Mouse (Mus musculus) embryo, embryonic 9.5 days (tissue): ENCODE results near the gene Asic2.

ENCODE experiments used
- DNase-seq: peaks from one replicate; pipeline ENCODE4 v3.0.0-alpha.2; 2017; ENCODE audit errors: extremely low spot score

Asic2 gene

GRCm38 (mm10) chr11:81611948-81612797 lies 356.1 kb downstream of the Asic2 start:
- DNase-seq: peak; percentile 54

DNA sequence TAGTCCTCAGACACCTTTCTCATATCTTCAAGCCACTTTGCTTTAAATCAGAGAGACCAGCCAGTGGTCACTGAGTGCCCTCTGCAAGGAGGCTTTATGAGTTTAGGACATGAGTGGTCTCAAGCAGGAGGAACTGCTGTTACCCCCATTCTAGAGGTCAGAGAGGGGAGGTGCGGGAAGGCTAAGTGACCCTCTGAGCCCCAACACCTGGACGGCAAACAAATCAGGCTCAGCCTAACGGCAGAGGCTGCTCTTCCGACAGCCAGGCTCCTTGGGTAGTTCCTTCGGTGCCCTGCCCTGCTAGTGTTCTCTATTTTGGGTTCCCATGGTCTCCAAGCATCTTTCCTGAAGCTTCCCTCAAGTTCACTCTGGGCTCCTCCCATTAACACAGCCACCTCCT lies 357.8 kb downstream of the Asic2 start:
- no peak for DNase-seq

- DNase-seq: no peak
Observed at GRCm38 (mm10) chr11:81602971-81603370, 365.3 kb downstream of the Asic2 start.

DNA sequence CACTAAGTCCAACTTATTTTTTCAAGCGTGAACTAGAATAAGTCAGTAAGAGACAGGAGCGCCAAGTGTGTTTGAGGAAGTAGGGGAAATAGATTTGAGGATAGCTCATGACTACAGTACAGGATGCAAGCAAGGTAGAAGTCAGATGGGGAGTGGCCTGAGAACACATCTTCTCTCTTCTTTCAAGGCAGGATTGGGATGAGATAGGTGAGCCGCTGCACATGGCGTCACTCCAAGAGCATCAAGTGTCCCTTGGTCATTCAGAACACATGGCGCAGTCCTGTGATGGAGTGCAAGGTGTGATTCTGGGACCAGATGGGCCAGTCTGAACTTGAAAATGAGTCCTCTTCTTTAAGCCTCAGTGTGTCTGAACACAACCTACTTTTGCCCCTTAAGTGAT lies 366.5 kb downstream of the Asic2 start:
- no peak for DNase-seq

DNA sequence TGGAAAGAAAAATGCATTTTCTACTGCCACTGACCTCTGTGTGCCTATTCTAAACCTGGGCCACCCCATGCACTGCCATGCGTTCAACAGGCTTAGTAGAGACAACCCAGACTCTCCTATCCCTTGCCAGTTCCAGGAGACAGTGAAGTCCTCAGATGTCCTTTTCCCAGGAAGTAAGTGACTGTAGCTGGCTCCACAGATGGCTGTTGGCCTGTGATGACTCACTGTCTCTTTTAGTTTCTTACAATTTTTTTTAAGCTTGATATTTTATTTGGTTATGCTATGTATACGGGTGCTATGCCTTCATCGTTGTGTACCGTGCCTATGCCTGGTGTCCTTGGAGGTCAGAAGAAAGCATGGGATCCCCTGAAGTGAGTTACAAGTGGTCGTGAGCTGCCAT lies 370.7 kb downstream of the Asic2 start:
- DNase-seq: no peak

GRCm38 (mm10) chr11:81595235-81595634 lies 373.0 kb downstream of the Asic2 start:
- no peak for DNase-seq

- DNase-seq: no peak
Observed at GRCm38 (mm10) chr11:81592776-81593175, 375.5 kb downstream of the Asic2 start.

DNA sequence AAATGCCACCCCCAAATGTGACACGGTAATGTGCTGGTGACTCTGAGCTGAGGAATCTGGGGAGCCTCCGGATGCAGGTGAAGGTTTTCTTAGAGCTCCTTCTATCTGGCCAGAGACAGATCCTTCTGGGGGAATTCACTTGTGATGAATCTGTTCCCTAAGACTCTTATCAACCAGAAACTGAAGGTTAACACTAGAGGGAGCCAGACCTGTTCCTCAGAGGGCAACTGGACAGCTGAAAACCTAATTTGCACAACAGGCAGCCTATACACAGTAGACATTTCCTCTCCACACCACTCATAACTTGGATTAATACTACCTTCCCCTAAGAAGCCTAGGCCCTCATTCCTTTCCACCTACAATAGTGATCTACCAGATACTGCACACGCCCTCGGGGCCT lies 377.3 kb downstream of the Asic2 start:
- peak; percentile 18 for DNase-seq

DNA sequence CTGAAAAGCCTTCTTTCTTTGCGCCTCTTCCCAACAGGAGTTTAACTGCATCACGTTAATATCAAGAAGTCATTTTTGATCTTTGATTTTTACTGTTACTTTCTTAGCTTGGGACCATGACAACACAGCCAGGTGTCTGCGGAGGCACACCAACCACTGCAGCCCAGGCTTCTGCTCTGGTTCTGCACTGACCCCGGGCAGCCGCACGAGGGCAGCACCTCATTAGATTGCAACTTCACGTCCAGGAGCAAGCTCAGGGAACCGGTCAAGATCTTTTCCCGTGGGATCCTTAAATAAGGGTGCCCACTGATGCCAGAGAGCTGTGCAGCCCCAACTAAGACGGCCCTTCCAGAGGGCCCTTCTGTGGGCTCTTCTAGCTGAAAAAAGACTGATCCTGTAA lies 379.6 kb downstream of the Asic2 start:
- DNase-seq: peak; percentile 66

- no peak for DNase-seq
Observed at GRCm38 (mm10) chr11:81587942-81588341, 380.3 kb downstream of the Asic2 start.

- no peak for DNase-seq
Observed at GRCm38 (mm10) chr11:81587114-81587513, 381.1 kb downstream of the Asic2 start.

GRCm38 (mm10) chr11:81584506-81584905 lies 383.8 kb downstream of the Asic2 start:
- DNase-seq: no peak

DNA sequence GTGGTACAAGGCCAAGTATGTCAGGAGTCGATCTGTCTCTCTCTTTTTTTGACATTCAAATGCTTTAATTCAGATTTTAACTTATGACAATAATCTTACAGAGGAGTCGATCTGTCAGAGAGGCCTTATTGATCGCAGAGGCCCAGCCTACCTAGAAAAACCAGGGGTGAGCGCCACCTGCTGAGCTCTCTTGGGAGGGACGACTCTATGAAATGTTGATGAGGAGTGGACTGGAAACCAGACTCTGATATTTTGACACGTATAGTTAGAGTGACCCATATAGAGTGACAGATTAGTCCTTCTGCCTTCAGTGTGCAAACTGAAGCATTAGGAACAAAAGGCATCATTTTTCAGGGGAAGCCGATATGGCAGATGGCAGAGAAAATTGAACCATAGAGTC lies 385.1 kb downstream of the Asic2 start:
- DNase-seq: no peak

DNA sequence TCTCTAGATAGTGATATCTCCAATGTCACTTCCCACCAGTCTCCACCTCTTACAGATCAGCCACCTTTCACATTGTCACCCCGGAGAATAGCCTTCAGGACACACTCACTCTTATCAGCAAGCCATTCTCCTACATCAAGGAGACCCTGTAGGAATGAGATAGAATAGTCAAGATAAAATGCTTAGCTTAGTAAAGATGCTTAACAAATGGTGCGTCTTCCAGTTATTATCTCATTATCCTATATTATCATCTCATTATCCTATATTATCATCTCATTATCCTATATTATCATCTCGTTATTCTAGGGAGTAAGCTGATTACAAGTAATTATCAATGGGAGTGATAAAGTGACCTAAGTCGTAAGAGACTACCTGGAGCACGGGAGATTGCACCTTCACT lies 386.1 kb downstream of the Asic2 start:
- no peak for DNase-seq

- no peak for DNase-seq
Observed at GRCm38 (mm10) chr11:81579753-81580152, 388.5 kb downstream of the Asic2 start.

- DNase-seq: no peak
Observed at GRCm38 (mm10) chr11:81570406-81570805, 397.9 kb downstream of the Asic2 start.

DNA sequence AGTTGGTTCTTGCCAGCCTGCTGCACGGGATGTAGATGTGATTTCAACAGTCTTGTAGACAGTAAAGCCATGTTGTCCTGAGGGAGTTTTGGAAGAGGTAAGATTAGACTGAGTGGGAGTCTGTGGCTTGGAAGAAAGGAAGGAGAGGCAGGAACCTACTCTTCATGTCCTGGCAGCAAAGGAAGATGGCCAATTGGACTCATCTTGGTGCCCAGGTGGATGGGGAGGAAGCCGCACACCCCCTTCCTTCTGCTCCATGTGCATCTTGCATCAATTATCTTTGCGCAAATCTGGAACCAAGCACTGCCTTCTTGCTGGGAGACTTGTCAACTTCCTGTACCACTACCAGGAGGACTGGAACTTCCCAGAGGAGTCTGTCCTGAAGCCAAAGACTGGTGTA lies 403.4 kb downstream of the Asic2 start:
- no peak for DNase-seq

- no peak for DNase-seq
Observed at GRCm38 (mm10) chr11:81560374-81560773, 407.9 kb downstream of the Asic2 start.

DNA sequence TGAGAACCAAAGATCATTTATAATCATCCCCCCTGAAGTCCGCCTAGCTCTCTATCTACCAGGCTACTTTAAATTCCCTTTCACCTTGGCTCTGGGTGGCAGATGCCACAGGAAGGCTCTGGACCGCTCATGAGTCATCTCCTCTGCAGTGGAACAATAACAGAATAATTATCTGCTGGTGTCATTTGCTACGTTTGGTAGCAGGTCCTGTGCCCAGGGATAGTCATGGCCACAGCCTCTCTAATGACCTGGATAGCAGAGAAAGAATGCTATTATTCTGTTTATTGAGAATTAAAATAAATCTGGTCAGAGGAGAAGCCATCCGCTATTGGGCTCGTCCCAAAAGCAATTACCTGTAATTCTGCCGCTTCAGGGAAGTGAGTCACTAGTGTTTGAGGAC lies 425.1 kb downstream of the Asic2 start:
- DNase-seq: no peak

DNA sequence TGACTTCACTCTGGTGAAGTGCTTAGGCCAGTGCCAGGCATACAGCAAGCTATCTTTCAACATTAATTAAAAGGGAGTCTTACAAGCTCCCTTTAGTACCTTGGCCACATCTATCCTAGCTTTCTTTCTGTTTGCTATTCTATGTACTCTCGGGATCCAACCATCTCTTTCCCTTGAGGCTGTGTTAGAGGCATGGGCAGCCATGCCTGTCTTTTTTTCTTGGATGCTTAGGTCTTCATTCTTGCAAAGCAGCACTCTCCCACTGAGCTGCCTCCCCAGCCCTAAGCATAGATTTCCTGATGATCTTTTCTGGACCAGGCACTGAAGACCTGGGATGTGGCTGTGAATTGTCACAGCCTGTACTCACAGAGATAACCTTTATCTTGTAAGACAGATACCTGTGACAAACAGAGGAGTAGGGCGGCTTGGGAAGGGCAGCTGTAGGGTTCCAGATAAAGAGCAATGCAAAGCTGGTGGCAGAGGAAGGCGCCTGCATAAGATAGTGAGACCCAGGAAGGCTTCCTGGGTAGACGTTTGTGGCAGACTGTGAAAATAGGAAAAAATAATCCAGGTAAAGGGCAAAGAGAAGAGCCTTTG lies 433.0 kb downstream of the Asic2 start:
- no peak for DNase-seq

DNA sequence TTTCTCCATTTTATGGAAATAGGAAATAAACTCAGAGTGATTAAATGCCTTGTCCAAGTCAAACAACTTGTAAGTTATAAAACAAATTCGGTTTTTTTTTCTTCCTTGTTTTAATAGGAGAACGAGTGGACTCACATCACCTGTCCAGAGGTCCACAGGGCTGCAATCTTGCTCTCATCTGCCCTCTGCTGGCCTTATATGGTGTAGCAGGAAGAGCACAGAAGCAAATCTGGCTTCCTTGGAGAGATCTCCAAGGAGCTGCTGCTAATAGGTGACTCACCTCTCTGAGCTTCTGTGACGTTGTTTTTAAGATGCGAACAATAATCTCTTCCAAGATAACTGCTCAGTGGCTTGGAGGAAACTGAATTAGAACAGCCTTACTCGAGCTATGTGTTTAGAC lies 433.6 kb downstream of the Asic2 start:
- DNase-seq: peak; percentile 59

- peak; percentile 27 for DNase-seq
Observed at GRCm38 (mm10) chr11:81531906-81532305, 436.4 kb downstream of the Asic2 start.

DNA sequence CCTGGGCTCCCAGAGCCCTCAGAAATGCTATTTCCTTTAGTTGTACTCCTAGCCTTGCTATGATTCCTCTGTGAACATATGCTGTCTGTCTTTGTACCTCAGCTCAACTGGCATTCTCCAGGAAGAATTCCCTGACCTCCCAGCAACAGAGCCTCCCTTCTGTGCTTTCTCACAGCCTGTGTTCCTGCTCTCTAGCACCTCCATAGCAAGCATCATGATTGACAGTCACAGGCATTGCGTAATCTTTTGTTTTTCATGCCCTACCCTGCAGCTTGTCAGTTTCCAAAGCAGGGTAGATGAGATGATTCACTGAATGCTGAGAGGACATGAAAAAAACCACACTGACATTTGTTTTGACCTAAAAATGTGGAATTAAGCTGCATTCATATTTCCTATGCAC lies 445.3 kb downstream of the Asic2 start:
- no peak for DNase-seq

- DNase-seq: no peak
Observed at GRCm38 (mm10) chr11:81521881-81522280, 446.4 kb downstream of the Asic2 start.
